Mouse (Mus musculus) gastrocnemius, postnatal 4 days (tissue): Measurements from ENCODE around the gene Tenm1. TPM values are rescaled to one million over a fixed set of nuclear protein-coding genes. Genes with fewer than 3 reads are reported as not detected.
A peak's percentile ranks its signal among the peaks of the same experiment; 100 is the strongest.

Experiments used
- DNase-seq, 2 experiments: peaks; one replicate each; pipeline ENCODE4 v3.0.0; 2021 to 2022; ENCODE audit warnings: low spot score in 2 of 2, mixed read lengths in 2 of 2
- total RNA-seq, 2 experiments: library from RNA; stranded (reverse); gene quantifications; 2 replicates each; pipeline ENCODE4 v1.2.3; 2021

The Tenm1 gene
- total RNA-seq, 2 experiments from 2014 or later = 0.61 to 0.67 TPM

GRCm38 (mm10) chrX:42861731-42862130, 567.2 kb downstream of the Tenm1 start:
- DNase-seq = no peak

- no peak for DNase-seq
Observed at GRCm38 (mm10) chrX:42781566-42781965, 647.4 kb downstream of the Tenm1 start.

GRCm38 (mm10) chrX:42718078-42718785, 710.7 kb downstream of the Tenm1 start:
- no peak for DNase-seq

- no peak for DNase-seq
Observed at GRCm38 (mm10) chrX:42700291-42700690, 728.6 kb downstream of the Tenm1 start.

- no peak for DNase-seq
Observed at GRCm38 (mm10) chrX:42647131-42647530, 781.8 kb downstream of the Tenm1 start.

- DNase-seq = no peak
Observed at GRCm38 (mm10) chrX:42580521-42580920, 848.4 kb downstream of the Tenm1 start.

GRCm38 (mm10) chrX:42558683-42559082, 870.2 kb downstream of the Tenm1 start:
- DNase-seq = no peak

- DNase-seq = peak in 1 of 2 experiments; percentile 24
Observed at GRCm38 (mm10) chrX:42557284-42557683, 871.6 kb downstream of the Tenm1 start.

GRCm38 (mm10) chrX:42548513-42548912, 880.4 kb downstream of the Tenm1 start:
- DNase-seq = no peak

GRCm38 (mm10) chrX:42545076-42545475, 883.9 kb downstream of the Tenm1 start:
- no peak for DNase-seq

- DNase-seq = peak; percentile 27 to 63
Observed at GRCm38 (mm10) chrX:42540756-42541053, 888.2 kb downstream of the Tenm1 start.

- no peak for DNase-seq
Observed at GRCm38 (mm10) chrX:42540030-42540755, 888.7 kb downstream of the Tenm1 start.

GRCm38 (mm10) chrX:42530703-42531102, 898.2 kb downstream of the Tenm1 start:
- no peak for DNase-seq

- DNase-seq = no peak
Observed at GRCm38 (mm10) chrX:42522868-42523267, 906.1 kb downstream of the Tenm1 start.

GRCm38 (mm10) chrX:42512567-42512966, 916.4 kb downstream of the Tenm1 start:
- DNase-seq = no peak

GRCm38 (mm10) chrX:42511105-42511504, 917.8 kb downstream of the Tenm1 start:
- no peak for DNase-seq

GRCm38 (mm10) chrX:42502291-42503043, 926.5 kb downstream of the Tenm1 start, which contains the start of gene Sh2d1a:
Gene Sh2d1a (plus strand): TSS chrX:42502453.
- DNase-seq = no peak

GRCm38 (mm10) chrX:42500538-42500937, 928.4 kb downstream of the Tenm1 start:
- no peak for DNase-seq

- no peak for DNase-seq
Observed at GRCm38 (mm10) chrX:42490336-42490735, 938.6 kb downstream of the Tenm1 start.

GRCm38 (mm10) chrX:42489446-42489845, 939.5 kb downstream of the Tenm1 start, which contains the start of gene Tex13c2:
Gene Tex13c2 (plus strand): TSS chrX:42489691.
- DNase-seq = no peak
